Mouse (Mus musculus) midbrain, embryonic 14.5 days (tissue): ENCODE results near the gene Tmppe. TPM values are rescaled to one million over a fixed set of nuclear protein-coding genes. Genes with fewer than 3 reads are reported as not detected.

ENCODE experiments used
- ATAC-seq: fragments of 200-750 bp; cut with Nextera tagmentation; 2 replicates; pipeline ENCODE4 v1.8.0; 2017; ENCODE audit warnings: moderate number of reproducible peaks, moderate library complexity; ENCODE audit not compliant: low FRiP score, low TSS enrichment
- DNase-seq: peaks from one replicate; pipeline ENCODE4 v3.0.0-alpha.2; 2015
- H3K27ac ChIP-seq: fragments of 300-500 bp; sonication (generic); replicated peaks from 2 replicates; pipeline ENCODE4 v1.5.1; 2014; ENCODE audit warnings: mild to moderate bottlenecking, low read depth, low read length, moderate library complexity
- H3K27me3 ChIP-seq: fragments of 300-500 bp; sonication (generic); 2 replicates; pipeline ENCODE4 v1.6.1; 2014; ENCODE audit warnings: low read length, control low read depth, mixed read lengths; ENCODE audit not compliant: control insufficient read depth, insufficient read depth
- H3K36me3 ChIP-seq: fragments of 300-500 bp; sonication (generic); 2 replicates; pipeline ENCODE4 v1.6.1; 2014; ENCODE audit warnings: low read length, control low read depth; ENCODE audit not compliant: control insufficient read depth, insufficient read depth
- H3K4me1 ChIP-seq: fragments of 300-500 bp; sonication (generic); 2 replicates; pipeline ENCODE4 v1.6.1; 2014; ENCODE audit warnings: mild to moderate bottlenecking, antibody characterized with exemption, low read length, control low read depth; ENCODE audit not compliant: control insufficient read depth, insufficient read depth
- H3K4me2 ChIP-seq: fragments of 300-500 bp; sonication (generic); 2 replicates; pipeline ENCODE4 v1.6.1; 2014; ENCODE audit warnings: mild to moderate bottlenecking, low read length, moderate library complexity
- H3K4me3 ChIP-seq: fragments of 300-500 bp; sonication (generic); replicated peaks from 2 replicates; pipeline ENCODE4 v1.5.1; 2014; ENCODE audit warnings: low read depth, low read length
- H3K9ac ChIP-seq: fragments of 300-500 bp; sonication (generic); replicated peaks from 2 replicates; pipeline ENCODE4 v1.6.1; 2014; ENCODE audit warnings: mild to moderate bottlenecking, low read length, moderate library complexity
- H3K9me3 ChIP-seq: fragments of 300-500 bp; sonication (generic); 2 replicates; pipeline ENCODE4 v1.6.1; 2016; ENCODE audit warnings: low read length, control low read depth, mixed read lengths; ENCODE audit not compliant: control insufficient read depth
- WGBS: fragments of 180-500 bp; shearing (Covaris S2); extraction: QIAGEN DNeasy Blood & Tissue Kit; methylation state at CpG from one replicate; pipeline ENCODE4 v1.1.7; 2014; 5-methylcytosine and 5-hydroxymethylcytosine counted together
- polyA plus RNA-seq: library from polyadenylated mRNA; unstranded; fragments of >200 nt; fragmentation: Nextera tagmentation; extraction: Ambion mirVana; gene quantifications from 2 replicates; pipeline ENCODE4 v1.2.1, GENCODE M21; 2014

Tmppe gene
- polyA plus RNA-seq, 1 experiment from 2014 or later: 4.1 TPM

DNA sequence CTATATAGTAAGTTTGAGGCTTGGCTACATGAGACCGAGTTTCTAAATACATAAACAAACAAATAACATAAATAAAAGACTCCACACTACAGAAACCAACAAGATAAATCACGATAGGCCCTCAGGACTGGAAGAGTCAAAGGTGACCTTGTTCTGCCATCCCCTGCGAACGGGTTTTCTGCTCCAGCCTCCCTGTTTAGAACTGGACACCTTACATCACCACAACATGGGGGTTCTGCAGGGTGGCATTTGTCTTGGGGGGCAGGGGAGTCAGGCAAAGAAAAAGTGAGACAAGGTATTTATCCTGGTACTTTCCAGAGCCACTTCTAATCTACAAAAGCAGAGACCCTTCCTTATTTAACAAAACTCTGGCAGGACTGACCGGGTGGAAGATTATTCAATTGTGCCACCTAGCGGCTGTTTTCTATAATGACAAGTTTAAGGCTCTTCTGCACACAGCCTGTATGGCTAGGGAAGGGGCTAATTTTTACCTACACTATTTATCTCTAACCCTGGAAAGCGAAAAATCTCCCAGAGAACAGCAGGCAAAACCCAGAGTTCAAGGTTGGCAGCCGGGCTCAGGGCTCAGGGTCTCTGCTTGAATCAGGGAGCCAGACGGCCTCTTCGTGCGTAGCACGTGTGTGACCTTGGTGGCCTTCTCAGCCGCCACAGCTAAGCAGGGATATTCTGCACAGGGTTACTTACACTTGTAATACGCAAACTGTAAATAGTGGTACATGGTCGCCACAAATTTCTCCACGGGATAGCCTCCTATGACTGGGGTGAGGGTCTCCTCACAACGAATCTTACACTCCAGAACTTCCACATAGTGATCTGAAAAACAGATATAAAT, 19.8 kb upstream of the Tmppe start:
- no peaks in the 10 kb centered on the region for H3K36me3 ChIP-seq
- WGBS: 69% methylated on average over 17 of the region's 17 CpGs
- H3K4me3 ChIP-seq: no peak overlapping the region
- no peaks in the 10 kb centered on the region for H3K9me3 ChIP-seq
- ATAC-seq: no peak; the same call in 1 of the 2 replicates
- H3K4me1 ChIP-seq: no peaks in the 10 kb centered on the region
- no peak overlapping the region for H3K4me2 ChIP-seq
- peak; percentile 86 for DNase-seq
- no peaks in the 10 kb centered on the region for H3K27me3 ChIP-seq
- no peak overlapping the region for H3K9ac ChIP-seq
- no peak overlapping the region for H3K27ac ChIP-seq

DNA sequence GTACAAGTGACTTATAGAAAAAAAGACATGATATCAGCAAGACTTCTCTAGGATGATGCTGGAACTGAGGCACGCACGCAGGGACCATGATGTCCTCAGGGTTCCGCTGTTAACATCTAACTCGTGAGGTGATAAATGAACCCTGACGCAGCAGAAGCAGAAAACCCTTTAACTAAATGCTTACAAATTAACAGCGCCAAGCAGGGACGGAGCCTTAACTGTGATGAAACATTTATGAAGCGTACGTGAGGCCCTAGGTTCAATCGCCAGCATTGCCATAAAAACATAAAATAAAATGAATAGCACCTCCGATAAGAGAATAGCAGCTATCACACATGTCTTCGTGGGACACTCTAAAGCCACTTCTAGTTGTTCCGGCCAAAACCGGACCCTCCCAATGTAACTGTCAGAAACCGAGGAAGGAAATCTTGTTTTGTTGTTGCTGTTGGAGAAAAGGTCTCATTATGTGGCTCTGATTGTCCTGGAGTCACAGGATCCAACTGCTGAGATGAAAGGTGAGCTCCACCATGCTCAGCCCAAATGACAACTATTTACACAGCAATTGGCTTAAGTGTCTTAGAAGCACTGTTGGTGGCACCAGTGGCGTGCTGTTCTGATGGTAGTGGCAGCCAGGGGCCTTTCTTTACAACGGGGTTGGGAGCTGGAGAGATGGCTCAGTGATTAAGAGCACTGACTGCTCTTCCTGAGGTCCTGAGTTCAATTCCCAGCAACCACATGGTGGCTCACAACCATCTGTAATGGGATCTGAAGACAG, 17.8 kb upstream of the Tmppe start:
- WGBS: 91% methylated on average over 17 of the region's 17 CpGs
- H3K9me3 ChIP-seq: no peaks in the 10 kb centered on the region
- H3K4me1 ChIP-seq: no peaks in the 10 kb centered on the region
- no peak overlapping the region for H3K9ac ChIP-seq
- no peak overlapping the region for H3K4me3 ChIP-seq
- H3K36me3 ChIP-seq: no peaks in the 10 kb centered on the region
- no peak overlapping the region for H3K4me2 ChIP-seq
- no peak overlapping the region for H3K27ac ChIP-seq
- DNase-seq (no peak), ATAC-seq (no peak)
- no peaks in the 10 kb centered on the region for H3K27me3 ChIP-seq

DNA sequence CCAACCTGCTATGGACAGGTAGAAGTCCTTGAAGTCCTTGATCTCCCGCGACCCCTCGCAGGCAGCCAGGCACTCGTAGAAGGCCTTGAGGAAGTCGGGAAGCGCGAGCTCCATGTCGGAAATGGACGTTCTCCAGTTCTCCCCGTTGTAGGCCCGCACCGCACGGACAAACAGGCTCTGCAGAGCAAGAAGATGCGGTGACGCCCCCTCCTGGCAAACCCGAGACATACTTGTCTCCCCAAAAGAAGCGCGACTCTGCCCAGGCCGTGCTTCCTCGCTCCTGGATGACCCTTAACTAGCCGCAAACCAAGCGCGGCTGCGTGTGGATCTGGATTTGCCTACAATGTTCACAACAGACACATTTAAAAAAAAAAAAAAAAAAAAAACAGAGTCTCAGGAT, 16.2 kb upstream of the Tmppe start:
- Histone ChIP-seq H3K9me3 (no peaks in the 10 kb centered on the region), H3K4me1 (no peaks in the 10 kb centered on the region), H3K27ac (no peak overlapping the region), H3K4me3 (no peak overlapping the region), H3K4me2 (no peak overlapping the region), H3K36me3 (no peaks in the 10 kb centered on the region), H3K27me3 (no peaks in the 10 kb centered on the region), H3K9ac (no peak overlapping the region)
- 89% methylated on average over 24 of the region's 24 CpGs for WGBS
- DNase-seq: no peak
- ATAC-seq: no peak

DNA sequence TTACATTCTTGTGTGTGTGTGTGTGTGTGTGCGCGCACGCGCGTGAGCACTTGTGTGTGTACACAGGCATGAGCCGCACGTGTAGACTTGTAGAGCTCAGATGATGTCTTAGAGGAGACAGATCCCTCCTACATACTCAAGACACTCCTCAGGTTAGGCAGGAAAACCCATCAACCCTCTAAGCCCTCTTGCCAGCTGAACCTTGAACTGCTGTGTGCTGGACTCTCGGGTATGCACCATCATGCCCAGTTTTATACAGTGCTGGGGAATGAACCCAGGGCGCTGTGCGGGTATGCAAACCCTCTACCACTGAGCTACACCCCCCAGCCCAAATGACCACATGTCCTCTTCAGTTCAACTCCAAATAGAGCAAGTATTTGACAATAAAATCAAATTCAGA, 15.7 kb upstream of the Tmppe start:
- Histone ChIP-seq H3K9ac (no peak overlapping the region), H3K4me1 (no peaks in the 10 kb centered on the region), H3K36me3 (no peaks in the 10 kb centered on the region), H3K4me2 (no peak overlapping the region), H3K9me3 (no peaks in the 10 kb centered on the region), H3K27ac (no peak overlapping the region), H3K4me3 (no peak overlapping the region), H3K27me3 (no peaks in the 10 kb centered on the region)
- 97% methylated on average over 10 of the region's 10 CpGs for WGBS
- no peak for ATAC-seq
- DNase-seq: no peak

DNA sequence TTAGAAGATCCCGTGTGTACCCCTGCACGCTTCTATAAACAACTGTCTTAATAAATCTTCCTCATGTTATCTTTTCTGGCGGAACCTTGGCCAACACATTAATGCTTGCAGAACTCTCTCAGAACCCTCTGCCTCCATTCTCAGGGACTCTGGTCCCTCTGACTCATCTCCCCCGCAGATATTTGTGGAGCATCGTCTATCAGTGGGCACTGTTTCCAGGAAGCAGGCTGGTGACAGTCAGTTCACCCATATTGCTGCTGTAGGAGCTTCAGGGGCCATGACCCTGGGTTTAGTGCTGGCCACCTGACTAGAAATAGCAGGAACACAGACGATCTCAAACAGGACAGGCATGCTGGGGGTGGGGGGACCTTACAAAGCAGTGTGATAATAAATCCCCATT, 13.8 kb upstream of the Tmppe start:
- no peak for ATAC-seq
- Histone ChIP-seq H3K4me1 (no peaks in the 10 kb centered on the region), H3K4me3 (no peak overlapping the region), H3K27ac (no peak overlapping the region), H3K27me3 (no peaks in the 10 kb centered on the region), H3K9ac (no peak overlapping the region), H3K36me3 (no peaks in the 10 kb centered on the region), H3K9me3 (no peaks in the 10 kb centered on the region), H3K4me2 (no peak overlapping the region)
- DNase-seq: no peak
- 82% methylated on average over 6 of the region's 6 CpGs for WGBS

DNA sequence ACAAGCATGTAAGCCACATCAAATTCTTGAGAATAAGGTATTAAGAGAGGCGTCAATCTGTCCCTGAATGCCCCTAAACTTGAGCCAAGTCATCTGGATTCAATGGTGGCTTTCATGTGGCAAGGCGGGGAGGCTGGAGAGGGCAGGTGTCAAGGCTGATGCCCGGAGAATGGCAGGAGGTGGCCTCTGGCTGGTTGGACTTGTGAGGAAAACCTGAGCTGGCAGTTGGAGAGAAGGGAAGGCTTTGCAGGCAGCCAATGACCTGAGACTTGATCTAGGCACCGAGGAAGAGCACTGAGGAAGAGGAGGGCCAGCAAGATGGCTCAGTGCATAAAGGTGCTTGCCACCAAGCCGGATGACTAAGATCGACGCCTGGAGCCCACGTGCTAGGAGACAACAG, 12.6 kb upstream of the Tmppe start:
- no peaks in the 10 kb centered on the region for H3K36me3 ChIP-seq
- H3K9ac ChIP-seq: no peak overlapping the region
- no peak for ATAC-seq
- no peaks in the 10 kb centered on the region for H3K9me3 ChIP-seq
- no peaks in the 10 kb centered on the region for H3K4me1 ChIP-seq
- H3K4me3 ChIP-seq: no peak overlapping the region
- no peak overlapping the region for H3K27ac ChIP-seq
- no peak for DNase-seq
- no peak overlapping the region for H3K4me2 ChIP-seq
- H3K27me3 ChIP-seq: no peaks in the 10 kb centered on the region
- 87% methylated on average over 8 of the region's 8 CpGs for WGBS

DNA sequence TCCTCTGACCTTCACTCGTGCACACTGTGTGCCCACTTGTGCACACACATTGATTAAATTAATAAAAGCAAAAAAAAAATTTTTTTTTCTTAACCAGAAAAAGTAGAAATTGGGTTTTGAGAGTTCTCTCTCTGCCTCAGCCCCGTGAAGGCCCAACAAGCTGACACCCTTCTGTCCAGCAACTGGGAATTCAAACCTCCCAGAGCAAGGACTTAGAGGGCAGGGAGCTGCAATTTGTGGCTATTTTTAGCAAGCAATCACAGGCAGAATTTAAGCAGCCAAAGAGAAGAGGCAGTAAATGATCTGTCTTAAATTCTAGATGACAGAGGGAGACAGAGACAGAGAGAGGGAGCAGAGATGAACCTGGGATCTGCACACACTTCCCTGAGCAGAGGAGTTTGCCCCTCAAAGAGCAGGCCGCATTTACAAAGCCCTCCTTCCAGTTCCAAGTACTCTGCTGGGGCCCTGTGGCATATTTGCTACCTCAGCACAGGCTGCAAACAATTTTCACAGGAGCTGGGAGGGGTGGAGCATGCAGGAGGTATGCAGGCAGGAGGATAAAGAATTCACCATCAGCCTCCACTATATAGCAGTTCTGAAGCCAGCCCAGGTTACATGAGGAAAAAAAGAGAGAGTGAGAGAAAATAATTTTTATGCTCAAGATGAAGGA, 12.1 kb upstream of the Tmppe start:
- H3K36me3 ChIP-seq: no peaks in the 10 kb centered on the region
- H3K4me3 ChIP-seq: no peak overlapping the region
- 92% methylated on average over 3 of the region's 3 CpGs for WGBS
- H3K27ac ChIP-seq: no peak overlapping the region
- DNase-seq (no peak), ATAC-seq (no peak)
- H3K27me3 ChIP-seq: no peaks in the 10 kb centered on the region
- H3K9ac ChIP-seq: no peak overlapping the region
- no peaks in the 10 kb centered on the region for H3K4me1 ChIP-seq
- no peaks in the 10 kb centered on the region for H3K9me3 ChIP-seq
- no peak overlapping the region for H3K4me2 ChIP-seq

DNA sequence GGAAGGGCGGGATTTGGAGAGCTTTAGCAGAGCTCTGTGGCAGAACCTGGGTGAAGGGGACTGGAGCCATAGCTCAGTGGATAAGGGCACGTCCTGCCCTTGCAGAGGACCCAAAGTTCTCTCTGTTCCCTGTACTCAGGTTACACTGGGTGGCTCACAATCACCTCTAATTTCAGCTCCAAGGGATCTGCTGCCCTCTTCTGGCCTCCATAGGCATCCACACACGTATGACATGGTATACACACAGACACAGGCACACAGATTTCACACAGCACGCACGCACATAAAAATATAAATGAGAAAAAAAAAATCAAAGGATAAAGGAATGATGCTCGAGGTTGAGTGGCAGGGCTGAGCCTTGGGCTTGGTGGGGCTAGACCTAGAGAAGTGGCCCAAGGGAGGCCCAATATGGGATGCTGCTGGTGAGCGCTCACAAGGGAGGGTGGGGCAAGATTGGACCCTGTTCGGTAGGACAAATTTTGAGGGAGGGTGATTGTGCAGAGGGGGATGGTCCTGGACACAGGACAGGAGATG, 11.5 kb upstream of the Tmppe start:
- ATAC-seq: peak; percentile 66; the same call in 1 of the 2 replicates
- Histone ChIP-seq H3K9me3 (no peaks in the 10 kb centered on the region), H3K9ac (no peak overlapping the region), H3K36me3 (no peaks in the 10 kb centered on the region), H3K4me2 (peak overlapping the region; percentile 93), H3K4me1 (no peaks in the 10 kb centered on the region), H3K4me3 (peak overlapping the region; percentile 71), H3K27ac (no peak overlapping the region), H3K27me3 (no peaks in the 10 kb centered on the region)
- WGBS: 78% methylated on average over 8 of the region's 8 CpGs
- DNase-seq: no peak
